Mouse (Mus musculus) midbrain, embryonic 11.5 days (tissue): ENCODE measurements at regions not wholly inside any gene's neighbourhood (a gene's known extent, or its start where the extent isn't known, plus 50 kb on each side); places are given as distances from the start of the nearest gene placed in this dataset.
"Not testable (repeated sequence)": the region's sequence is repeated elsewhere in the genome, so short reads cannot be mapped to it uniquely, and the experiment has no call there.

Experiments used
- ATAC-seq: fragments of 200-750 bp; cut with Nextera tagmentation; 2 replicates; pipeline ENCODE4 v1.8.0; 2017; ENCODE audit warnings: moderate TSS enrichment, moderate library complexity; ENCODE audit not compliant: low FRiP score
- DNase-seq: peaks from one replicate; pipeline ENCODE4 v3.0.0; 2015; ENCODE audit warnings: low spot score; ENCODE audit errors: missing footprints
- H3K27ac ChIP-seq: fragments of 300-500 bp; sonication (generic); 2 replicates; pipeline ENCODE4 v1.5.1; 2014; ENCODE audit warnings: low read depth, low read length
- H3K27me3 ChIP-seq: fragments of 300-500 bp; sonication (generic); 2 replicates; pipeline ENCODE4 v1.6.1; 2014; ENCODE audit warnings: mild to moderate bottlenecking, low read length, moderate library complexity, mixed read lengths; ENCODE audit not compliant: control insufficient read depth, insufficient read depth
- H3K36me3 ChIP-seq: fragments of 300-500 bp; sonication (generic); 2 replicates; pipeline ENCODE4 v1.6.1; 2014; ENCODE audit warnings: mild to moderate bottlenecking, low read length, moderate library complexity, mixed read lengths; ENCODE audit not compliant: control insufficient read depth, insufficient read depth
- H3K4me1 ChIP-seq: fragments of 300-500 bp; sonication (generic); 2 replicates; pipeline ENCODE4 v1.6.1; 2014; ENCODE audit warnings: low read length; ENCODE audit not compliant: control insufficient read depth, insufficient read depth
- H3K4me2 ChIP-seq: fragments of 300-500 bp; sonication (generic); 2 replicates; pipeline ENCODE4 v1.6.1; 2014; ENCODE audit warnings: mild to moderate bottlenecking, moderate library complexity
- H3K4me3 ChIP-seq: fragments of 300-500 bp; sonication (generic); 2 replicates; pipeline ENCODE4 v1.5.1; 2014; ENCODE audit warnings: low read depth, low read length
- H3K9ac ChIP-seq: fragments of 300-500 bp; sonication (generic); 2 replicates; pipeline ENCODE4 v1.6.1; 2014; ENCODE audit warnings: low read length
- H3K9me3 ChIP-seq: fragments of 300-500 bp; sonication (generic); 2 replicates; pipeline ENCODE4 v1.6.1; 2016; ENCODE audit warnings: low read length; ENCODE audit not compliant: control insufficient read depth
- WGBS: fragments of 180-500 bp; shearing (Covaris S2); extraction: QIAGEN DNeasy Blood & Tissue Kit; methylation state at CpG from one replicate; pipeline ENCODE4 v1.1.7; 2014; 5-methylcytosine and 5-hydroxymethylcytosine counted together

GRCm38 (mm10) chr2:48349794-48350193, 464.1 kb upstream of the Acvr2a start:
- H3K4me2 ChIP-seq, result no peak overlapping the region

GRCm38 (mm10) chr2:48350206-48350605, 463.7 kb upstream of the Acvr2a start:
- H3K4me3 ChIP-seq, result no peak overlapping the region
- no peak overlapping the region for H3K4me2 ChIP-seq
- DNase-seq, result no peak
- no peaks in the 10 kb centered on the region for H3K36me3 ChIP-seq
- H3K27ac ChIP-seq, result no peak overlapping the region
- H3K9me3 ChIP-seq, result no peaks in the 10 kb centered on the region
- no peaks in the 10 kb centered on the region for H3K4me1 ChIP-seq
- ATAC-seq, result no peak
- no peaks in the 10 kb centered on the region for H3K27me3 ChIP-seq
- H3K9ac ChIP-seq, result no peak overlapping the region
- WGBS, result 92% methylated on average over 1 of the region's 1 CpGs

More at GRCm38 (mm10) chr2:48349794-48350193, 464.1 kb upstream of the Acvr2a start:
- H3K9ac ChIP-seq, result no peak overlapping the region
- H3K27me3 ChIP-seq, result no peaks in the 10 kb centered on the region
- WGBS, result 86% methylated on average over 3 of the region's 3 CpGs
- no peaks in the 10 kb centered on the region for H3K9me3 ChIP-seq
- no peaks in the 10 kb centered on the region for H3K36me3 ChIP-seq
- H3K4me3 ChIP-seq, result no peak overlapping the region
- H3K4me1 ChIP-seq, result no peaks in the 10 kb centered on the region
- DNase-seq, result no peak
- no peak for ATAC-seq
- H3K27ac ChIP-seq, result no peak overlapping the region

DNA sequence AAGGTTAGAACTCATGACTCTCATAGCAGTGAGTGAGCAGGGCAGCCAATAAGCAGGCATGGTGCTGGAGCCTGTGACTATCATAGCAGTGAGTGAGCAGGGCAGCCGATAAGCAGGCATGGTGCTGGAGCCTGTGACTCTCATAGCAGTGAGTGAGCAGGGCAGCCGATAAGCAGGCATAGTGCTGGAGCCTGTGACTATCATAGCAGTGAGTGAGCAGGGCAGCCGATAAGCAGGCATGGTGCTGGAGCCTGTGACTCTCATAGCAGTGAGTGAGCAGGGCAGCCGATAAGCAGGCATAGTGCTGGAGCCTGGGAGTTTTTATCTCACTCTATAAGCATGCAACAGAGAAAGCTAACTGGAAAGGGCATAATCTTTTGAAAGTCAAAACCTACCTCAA, 442.3 kb upstream of the Acvr2a start:
- H3K27ac ChIP-seq, H3K27me3 ChIP-seq, H3K4me2 ChIP-seq, H3K36me3 ChIP-seq, ATAC-seq, H3K9ac ChIP-seq, DNase-seq, H3K4me1 ChIP-seq, H3K4me3 ChIP-seq, H3K9me3 ChIP-seq: not testable (repeated sequence)
- WGBS, result 78% methylated on average over 4 of the region's 4 CpGs

DNA sequence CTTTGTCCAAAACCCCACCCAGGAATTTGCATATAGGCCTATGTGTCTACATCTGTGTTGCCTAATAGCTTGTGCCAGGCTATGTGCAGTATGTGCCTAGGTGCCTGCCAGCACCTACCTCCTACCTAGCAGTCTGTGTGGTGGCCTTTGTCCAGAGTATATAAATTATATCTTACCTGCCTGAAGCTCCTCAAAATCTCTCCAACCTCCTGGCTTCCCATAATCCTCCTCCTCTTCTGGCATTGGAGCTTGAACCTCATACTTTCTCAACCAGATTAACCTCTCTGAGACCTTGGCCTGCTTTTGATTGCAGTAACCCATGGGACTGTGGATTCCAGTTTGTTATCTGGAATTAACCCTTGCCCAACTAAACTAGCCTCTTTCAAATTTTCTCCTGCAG, 440.8 kb upstream of the Acvr2a start:
- Histone ChIP-seq H3K9ac (no peak overlapping the region), H3K27ac (no peak overlapping the region), H3K36me3 (no peaks in the 10 kb centered on the region), H3K4me1 (no peaks in the 10 kb centered on the region), H3K27me3 (no peaks in the 10 kb centered on the region), H3K4me2 (no peak overlapping the region), H3K4me3 (no peak overlapping the region), H3K9me3 (no peaks in the 10 kb centered on the region)
- ATAC-seq (no peak), DNase-seq (no peak)

GRCm38 (mm10) chr2:48374302-48374701, 439.6 kb upstream of the Acvr2a start:
- no peak overlapping the region for H3K27ac ChIP-seq
- H3K36me3 ChIP-seq, result no peaks in the 10 kb centered on the region
- WGBS, result 86% methylated on average over 4 of the region's 4 CpGs
- no peak overlapping the region for H3K4me3 ChIP-seq
- H3K9me3 ChIP-seq, result no peaks in the 10 kb centered on the region
- ATAC-seq (no peak), DNase-seq (no peak)
- H3K4me2 ChIP-seq, result no peak overlapping the region
- no peaks in the 10 kb centered on the region for H3K27me3 ChIP-seq
- no peak overlapping the region for H3K9ac ChIP-seq
- no peaks in the 10 kb centered on the region for H3K4me1 ChIP-seq

- Histone ChIP-seq H3K27me3 (no peaks in the 10 kb centered on the region), H3K27ac (no peak overlapping the region), H3K36me3 (no peaks in the 10 kb centered on the region), H3K9ac (no peak overlapping the region), H3K4me2 (no peak overlapping the region), H3K4me1 (no peaks in the 10 kb centered on the region), H3K4me3 (no peak overlapping the region), H3K9me3 (no peaks in the 10 kb centered on the region)
- DNase-seq (no peak), ATAC-seq (no peak)
- 81% methylated on average over 1 of the region's 1 CpGs for WGBS
Measured at GRCm38 (mm10) chr2:48378160-48378559, 435.7 kb upstream of the Acvr2a start.

DNA sequence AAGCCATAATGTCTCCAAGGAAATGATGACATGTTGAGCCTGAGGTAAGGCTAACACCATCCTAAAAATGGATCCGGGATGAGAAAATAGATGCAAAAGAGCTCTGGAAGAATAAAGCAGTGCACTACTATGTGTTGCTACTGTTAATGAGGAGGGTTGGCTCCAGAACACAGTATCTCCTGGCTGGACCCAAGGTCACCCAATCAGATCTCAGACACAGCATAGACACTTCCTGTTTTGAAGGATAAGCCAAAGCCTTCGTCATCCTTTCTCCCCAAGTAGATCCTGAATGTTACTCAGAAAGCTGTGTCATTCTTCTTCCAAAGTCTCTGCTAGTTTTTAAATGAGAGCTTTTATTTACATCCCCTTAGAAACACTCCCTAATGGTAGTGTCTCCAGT, 435.2 kb upstream of the Acvr2a start:
- H3K9ac ChIP-seq, result no peak overlapping the region
- no peaks in the 10 kb centered on the region for H3K4me1 ChIP-seq
- no peaks in the 10 kb centered on the region for H3K9me3 ChIP-seq
- no peak overlapping the region for H3K4me3 ChIP-seq
- ATAC-seq (no peak), DNase-seq (no peak)
- H3K36me3 ChIP-seq, result no peaks in the 10 kb centered on the region
- 93% methylated on average over 2 of the region's 2 CpGs for WGBS
- no peaks in the 10 kb centered on the region for H3K27me3 ChIP-seq
- H3K4me2 ChIP-seq, result no peak overlapping the region
- H3K27ac ChIP-seq, result no peak overlapping the region

DNA sequence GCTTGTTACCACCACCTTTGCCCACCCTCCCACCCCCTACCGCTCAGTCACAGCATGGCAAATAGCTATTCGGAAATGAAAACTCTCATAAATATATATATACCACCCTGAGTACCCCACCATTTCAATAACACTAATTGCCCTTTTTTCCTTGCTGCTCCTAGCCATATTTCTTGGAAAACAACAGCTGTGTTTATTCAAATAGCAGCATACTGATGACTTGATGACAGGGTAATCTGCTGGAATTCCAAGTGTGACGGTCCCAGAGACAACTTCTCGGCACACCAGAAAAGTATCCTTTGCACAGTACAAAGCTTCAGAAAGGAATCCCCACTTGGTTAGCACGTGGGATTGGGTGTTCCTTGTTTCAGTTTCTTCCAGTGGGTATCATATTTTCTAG, 433.8 kb upstream of the Acvr2a start:
- no peak overlapping the region for H3K9ac ChIP-seq
- H3K36me3 ChIP-seq, result no peaks in the 10 kb centered on the region
- DNase-seq, result no peak
- ATAC-seq, result no peak
- H3K4me2 ChIP-seq, result no peak overlapping the region
- no peaks in the 10 kb centered on the region for H3K9me3 ChIP-seq
- no peak overlapping the region for H3K27ac ChIP-seq
- H3K4me3 ChIP-seq, result no peak overlapping the region
- H3K27me3 ChIP-seq, result no peaks in the 10 kb centered on the region
- H3K4me1 ChIP-seq, result no peaks in the 10 kb centered on the region
- 75% methylated on average over 5 of the region's 5 CpGs for WGBS

DNA sequence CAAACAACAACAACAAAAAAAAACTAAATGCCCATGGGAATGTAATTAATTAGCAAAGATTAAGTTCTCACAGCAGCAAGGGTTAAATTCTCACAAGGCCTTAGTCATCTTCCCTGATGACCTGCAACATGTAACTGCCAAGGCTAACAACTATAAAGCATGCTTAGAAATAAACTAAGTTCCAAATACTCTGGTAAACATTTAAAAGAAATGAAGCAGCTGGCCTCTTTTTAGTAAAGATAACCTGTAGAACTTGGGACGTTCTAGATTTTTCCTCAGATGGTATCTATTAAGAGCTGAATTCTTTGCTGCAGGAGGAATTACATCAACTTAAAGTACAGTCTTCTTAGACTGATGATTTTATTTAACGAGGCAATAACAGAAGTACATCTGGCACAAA, 433.1 kb upstream of the Acvr2a start:
- Histone ChIP-seq H3K4me2 (no peak overlapping the region), H3K9me3 (no peaks in the 10 kb centered on the region), H3K27ac (no peak overlapping the region), H3K36me3 (no peaks in the 10 kb centered on the region), H3K4me1 (no peaks in the 10 kb centered on the region), H3K27me3 (no peaks in the 10 kb centered on the region), H3K9ac (no peak overlapping the region), H3K4me3 (no peak overlapping the region)
- WGBS, result 78% methylated on average over 2 of the region's 2 CpGs
- no peak for ATAC-seq
- DNase-seq, result no peak

GRCm38 (mm10) chr2:48381481-48382075, 432.3 kb upstream of the Acvr2a start:
- no peak overlapping the region for H3K4me3 ChIP-seq
- DNase-seq, result no peak
- no peaks in the 10 kb centered on the region for H3K9me3 ChIP-seq
- no peak for ATAC-seq
- WGBS, result 91% methylated on average over 14 of the region's 14 CpGs
- no peaks in the 10 kb centered on the region for H3K27me3 ChIP-seq
- H3K4me1 ChIP-seq, result no peaks in the 10 kb centered on the region
- H3K36me3 ChIP-seq, result no peaks in the 10 kb centered on the region
- no peak overlapping the region for H3K9ac ChIP-seq
- no peak overlapping the region for H3K4me2 ChIP-seq
- H3K27ac ChIP-seq, result no peak overlapping the region
